Mouse (Mus musculus): ENCODE measurements around the gene Cpa5. TPM values are rescaled to one million over a fixed set of nuclear protein-coding genes. Genes with fewer than 3 reads are reported as not detected.

Cpa5 gene
- polyA plus RNA-seq, 1 experiment, result not detected

DNA sequence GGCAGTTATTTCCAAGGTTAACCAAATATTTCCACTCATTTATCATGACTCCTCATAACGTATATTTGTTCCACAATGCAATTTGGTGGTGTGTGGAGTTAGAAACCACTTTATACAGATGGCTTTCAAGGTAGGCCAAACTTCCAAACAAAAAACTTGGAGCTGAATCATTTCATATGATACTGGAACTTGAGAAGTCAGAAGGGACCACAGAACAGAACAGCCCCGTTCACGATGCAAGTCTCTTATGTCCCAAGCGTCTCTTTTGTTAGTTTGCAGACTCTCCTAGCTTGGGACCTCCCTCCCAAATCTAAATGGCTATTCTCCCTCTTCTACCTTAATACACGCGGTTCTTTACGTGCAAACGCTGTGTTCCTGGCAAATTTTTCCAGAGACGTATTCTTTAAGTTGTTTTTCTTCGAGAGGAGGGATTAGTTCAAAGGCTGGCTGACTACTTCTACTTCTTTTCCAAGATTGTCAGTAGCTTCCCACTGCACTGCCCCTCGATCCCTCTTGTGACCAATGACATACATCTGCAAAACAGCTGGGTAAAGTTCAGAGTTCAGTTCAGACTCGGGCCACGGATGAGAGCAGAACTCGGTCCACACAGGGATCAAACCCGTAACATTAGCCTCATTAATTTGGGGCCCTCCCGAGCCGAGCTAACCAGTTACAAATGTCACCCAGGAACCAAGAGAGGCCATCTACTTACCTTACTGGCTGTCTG is 34.2 kb upstream of the Cpa5 start:
- H3K27me3 ChIP-seq (replicated peaks), result peaks cover 51% of the 10 kb centered on the region
- no peak overlapping the region for H3K4me3 ChIP-seq (replicated peaks)
- TF ChIP-seq FLI1 (IDR thresholded peaks at IDR 0.05; ENCODE audit: low read length) (no peak), GATA1 (IDR thresholded peaks at IDR 0.05; ENCODE audit: borderline replicate concordance, low read length) (no peak)
- H3K9me3 ChIP-seq, result no peaks in the 10 kb centered on the region
- H3K4me1 ChIP-seq, result no peaks in the 10 kb centered on the region
- no peaks in the 10 kb centered on the region for H3K36me3 ChIP-seq (replicated peaks; ENCODE audit: low read length)

GRCm38 (mm10) chr6:30579961-30580840 is 30.6 kb upstream of the Cpa5 start:
- no peak for TF ChIP-seq FLI1 (IDR thresholded peaks at IDR 0.05; ENCODE audit: low read length)
- no peak for TF ChIP-seq GATA1 (IDR thresholded peaks at IDR 0.05; ENCODE audit: borderline replicate concordance, low read length)
- Histone ChIP-seq H3K4me1 (no peaks in the 10 kb centered on the region), H3K36me3 (replicated peaks; ENCODE audit: low read length) (no peaks in the 10 kb centered on the region), H3K4me3 (replicated peaks) (no peak overlapping the region), H3K27me3 (replicated peaks) (peaks cover 36% of the 10 kb centered on the region), H3K9me3 (no peaks in the 10 kb centered on the region)

GRCm38 (mm10) chr6:30580841-30581176 is 30.0 kb upstream of the Cpa5 start:
- Histone ChIP-seq H3K36me3 (replicated peaks; ENCODE audit: low read length) (no peaks in the 10 kb centered on the region), H3K4me1 (no peaks in the 10 kb centered on the region), H3K9me3 (no peaks in the 10 kb centered on the region), H3K4me3 (replicated peaks) (no peak overlapping the region), H3K27me3 (replicated peaks) (peaks cover 38% of the 10 kb centered on the region)
- TF ChIP-seq FLI1 (IDR thresholded peaks at IDR 0.05; ENCODE audit: low read length) (no peak), GATA1 (IDR thresholded peaks at IDR 0.05; ENCODE audit: borderline replicate concordance, low read length) (no peak)

GRCm38 (mm10) chr6:30586886-30587442 is 23.8 kb upstream of the Cpa5 start:
- H3K4me1 ChIP-seq, result peaks cover 6% of the 10 kb centered on the region; the same call in 1 of the 2 replicates
- no peak overlapping the region for H3K4me3 ChIP-seq (replicated peaks)
- peaks cover 45% of the 10 kb centered on the region for H3K27me3 ChIP-seq (replicated peaks)
- no peaks in the 10 kb centered on the region for H3K36me3 ChIP-seq (replicated peaks; ENCODE audit: low read length)
- H3K9me3 ChIP-seq, result no peaks in the 10 kb centered on the region
- TF ChIP-seq FLI1 (IDR thresholded peaks at IDR 0.05; ENCODE audit: low read length) (no peak), GATA1 (IDR thresholded peaks at IDR 0.05; ENCODE audit: borderline replicate concordance, low read length) (no peak)

- Histone ChIP-seq H3K36me3 (replicated peaks; ENCODE audit: low read length) (no peaks in the 10 kb centered on the region), H3K9me3 (no peaks in the 10 kb centered on the region), H3K4me1 (peaks cover 6% of the 10 kb centered on the region; the same call in 1 of the 2 replicates), H3K27me3 (replicated peaks) (peaks cover 47% of the 10 kb centered on the region), H3K4me3 (replicated peaks) (no peak overlapping the region)
- TF ChIP-seq FLI1 (IDR thresholded peaks at IDR 0.05; ENCODE audit: low read length) (no peak), GATA1 (IDR thresholded peaks at IDR 0.05; ENCODE audit: borderline replicate concordance, low read length) (no peak)
Observed at GRCm38 (mm10) chr6:30589819-30590218, 21.0 kb upstream of the Cpa5 start.

GRCm38 (mm10) chr6:30591851-30592404 is 18.9 kb upstream of the Cpa5 start:
- Histone ChIP-seq H3K4me3 (replicated peaks) (no peak overlapping the region), H3K36me3 (replicated peaks; ENCODE audit: low read length) (no peaks in the 10 kb centered on the region), H3K9me3 (no peaks in the 10 kb centered on the region), H3K4me1 (peaks cover 6% of the 10 kb centered on the region; the same call in 1 of the 2 replicates), H3K27me3 (replicated peaks) (peaks cover 43% of the 10 kb centered on the region)
- TF ChIP-seq GATA1 (IDR thresholded peaks at IDR 0.05; ENCODE audit: borderline replicate concordance, low read length) (no peak), FLI1 (IDR thresholded peaks at IDR 0.05; ENCODE audit: low read length) (no peak)

DNA sequence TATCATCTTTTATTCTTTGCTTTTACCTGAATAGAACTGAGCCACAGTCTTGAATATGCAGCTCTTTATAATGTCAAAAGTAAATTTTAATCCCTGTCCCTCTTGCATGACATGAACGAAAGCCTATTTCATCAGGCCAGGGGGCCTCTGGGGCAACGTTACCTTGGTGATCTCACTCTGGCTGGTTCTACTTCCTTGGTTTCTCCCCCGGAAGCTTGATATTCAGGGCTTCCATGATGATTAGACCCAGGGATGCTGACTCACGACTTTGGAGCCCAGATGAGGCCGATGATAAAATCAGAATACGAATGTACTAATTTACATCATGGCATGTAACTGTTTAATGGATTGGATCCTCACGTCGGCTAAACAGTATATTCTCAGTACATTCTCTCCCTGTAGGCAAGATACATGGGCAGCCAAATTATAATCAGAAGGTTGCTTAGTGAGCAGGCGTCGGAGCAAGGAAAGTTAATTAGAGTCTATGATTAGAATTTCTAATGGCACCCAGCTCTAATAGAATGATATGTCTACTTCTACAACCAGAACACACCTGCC is 18.3 kb upstream of the Cpa5 start:
- H3K36me3 ChIP-seq (replicated peaks; ENCODE audit: low read length), result no peaks in the 10 kb centered on the region
- H3K4me1 ChIP-seq, result peaks cover 6% of the 10 kb centered on the region; the same call in 1 of the 2 replicates
- H3K4me3 ChIP-seq (replicated peaks), result no peak overlapping the region
- H3K9me3 ChIP-seq, result no peaks in the 10 kb centered on the region
- TF ChIP-seq GATA1 (IDR thresholded peaks at IDR 0.05; ENCODE audit: borderline replicate concordance, low read length) (no peak), FLI1 (IDR thresholded peaks at IDR 0.05; ENCODE audit: low read length) (no peak)
- peaks cover 48% of the 10 kb centered on the region for H3K27me3 ChIP-seq (replicated peaks)

GRCm38 (mm10) chr6:30594364-30594763 is 16.4 kb upstream of the Cpa5 start:
- H3K27me3 ChIP-seq (replicated peaks), result peaks cover 50% of the 10 kb centered on the region

GRCm38 (mm10) chr6:30596230-30596898 is 14.4 kb upstream of the Cpa5 start:
- Histone ChIP-seq H3K4me1 (no peaks in the 10 kb centered on the region), H3K4me3 (replicated peaks) (no peak overlapping the region), H3K36me3 (replicated peaks; ENCODE audit: low read length) (no peaks in the 10 kb centered on the region), H3K9me3 (no peaks in the 10 kb centered on the region), H3K27me3 (replicated peaks) (peaks cover 42% of the 10 kb centered on the region)
- TF ChIP-seq FLI1 (IDR thresholded peaks at IDR 0.05; ENCODE audit: low read length), result no peak
- TF ChIP-seq GATA1 (IDR thresholded peaks at IDR 0.05; ENCODE audit: borderline replicate concordance, low read length), result no peak

More at GRCm38 (mm10) chr6:30594364-30594763, 16.4 kb upstream of the Cpa5 start:
- TF ChIP-seq FLI1 (IDR thresholded peaks at IDR 0.05; ENCODE audit: low read length) (no peak), GATA1 (IDR thresholded peaks at IDR 0.05; ENCODE audit: borderline replicate concordance, low read length) (no peak)
- Histone ChIP-seq H3K9me3 (no peaks in the 10 kb centered on the region), H3K4me1 (peaks cover 6% of the 10 kb centered on the region; the same call in 1 of the 2 replicates), H3K4me3 (replicated peaks) (no peak overlapping the region), H3K36me3 (replicated peaks; ENCODE audit: low read length) (no peaks in the 10 kb centered on the region)
